Mouse (Mus musculus) hindbrain, embryonic 16.5 days (tissue): Measurements from ENCODE around the gene Cmss1. TPM values are rescaled to one million over a fixed set of nuclear protein-coding genes. Genes with fewer than 3 reads are reported as not detected.

Source experiments
- ATAC-seq: fragments of 200-750 bp; cut with Nextera tagmentation; 2 replicates; pipeline ENCODE4 v1.8.0; 2017; ENCODE audit warnings: moderate TSS enrichment, moderate library complexity
- H3K27ac ChIP-seq: fragments of 300-500 bp; sonication (generic); 2 replicates; pipeline ENCODE4 v1.5.1; 2014; ENCODE audit warnings: low read depth, mild to moderate bottlenecking, control low read depth, low read length, moderate library complexity
- H3K27me3 ChIP-seq: fragments of 300-500 bp; sonication (generic); replicated peaks from 2 replicates; pipeline ENCODE4 v1.6.1; 2014; ENCODE audit warnings: low read length; ENCODE audit not compliant: control insufficient read depth, insufficient read depth
- H3K36me3 ChIP-seq: fragments of 300-500 bp; sonication (generic); 2 replicates; pipeline ENCODE4 v1.6.1; 2014; ENCODE audit warnings: mild to moderate bottlenecking, low read length, moderate library complexity, mixed read lengths; ENCODE audit not compliant: control insufficient read depth, insufficient read depth
- H3K4me1 ChIP-seq: fragments of 300-500 bp; sonication (generic); 2 replicates; pipeline ENCODE4 v1.6.1; 2014; ENCODE audit warnings: low read depth, low read length; ENCODE audit not compliant: control insufficient read depth, insufficient read depth
- H3K4me2 ChIP-seq: fragments of 300-500 bp; sonication (generic); 2 replicates; pipeline ENCODE4 v1.6.1; 2014; ENCODE audit warnings: mild to moderate bottlenecking, low read length, control low read depth, moderate library complexity
- H3K4me3 ChIP-seq: fragments of 300-500 bp; sonication (generic); 2 replicates; pipeline ENCODE4 v1.5.1; 2014; ENCODE audit warnings: mild to moderate bottlenecking, low read length, control low read depth, moderate library complexity
- H3K9ac ChIP-seq: fragments of 300-500 bp; sonication (generic); 2 replicates; pipeline ENCODE4 v1.6.1; 2014; ENCODE audit warnings: low read depth, mild to moderate bottlenecking, control low read depth, low read length, moderate library complexity
- H3K9me3 ChIP-seq: fragments of 300-500 bp; sonication (generic); 2 replicates; pipeline ENCODE4 v1.6.1; 2014; ENCODE audit warnings: mild to moderate bottlenecking, low read length, moderate library complexity; ENCODE audit not compliant: control insufficient read depth
- whole genome bisulfite sequencing: fragments of 180-500 bp; shearing (Covaris S2); extraction: QIAGEN DNeasy Blood & Tissue Kit; methylation state at CpG from one replicate; pipeline ENCODE4 v1.1.7; 2014; 5-methylcytosine and 5-hydroxymethylcytosine counted together
- polyA plus RNA-seq: library from polyadenylated mRNA; unstranded; fragments of >200 nt; fragmentation: Nextera tagmentation; extraction: Ambion mirVana; gene quantifications from 2 replicates; pipeline ENCODE4 v1.2.1, GENCODE M21; 2015

Cmss1 gene
- polyA plus RNA-seq, 1 experiment from 2014 or later = 38.4 TPM

DNA sequence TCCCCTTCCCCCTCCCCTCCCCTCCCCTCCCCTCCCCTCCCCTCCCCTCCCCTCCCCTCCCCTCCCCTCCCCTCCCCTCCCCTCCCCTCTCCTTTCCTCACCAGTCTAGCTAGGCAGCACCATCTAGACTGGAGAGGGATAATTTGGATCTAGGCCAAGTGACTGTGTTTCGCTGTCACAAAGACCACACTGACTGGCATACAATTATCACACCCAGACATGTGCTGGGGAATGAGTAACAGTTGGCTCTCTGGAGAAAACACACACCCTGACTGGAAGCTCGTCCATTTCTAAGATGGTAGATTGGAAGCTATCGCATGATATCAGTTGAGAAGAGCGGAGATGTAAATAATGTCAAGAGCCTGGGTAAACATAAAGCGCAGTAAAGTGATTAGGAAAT, 126.9 kb downstream of the Cmss1 start:
- 0 out of 2 replicates have a peak, but pooled peaks have one; percentile 61 for ATAC-seq
- Histone ChIP-seq H3K27ac (no peak overlapping the region), H3K4me2 (no peak overlapping the region), H3K4me3 (no peak overlapping the region), H3K27me3 (no peaks in the 10 kb centered on the region), H3K36me3 (no peaks in the 10 kb centered on the region), H3K9ac (no peak overlapping the region), H3K9me3 (0 out of 2 replicates have a peak, but pooled peaks cover 2% of the 10 kb centered on the region), H3K4me1 (no peaks in the 10 kb centered on the region)
- 63% methylated on average over 5 of the region's 5 CpGs for WGBS

DNA sequence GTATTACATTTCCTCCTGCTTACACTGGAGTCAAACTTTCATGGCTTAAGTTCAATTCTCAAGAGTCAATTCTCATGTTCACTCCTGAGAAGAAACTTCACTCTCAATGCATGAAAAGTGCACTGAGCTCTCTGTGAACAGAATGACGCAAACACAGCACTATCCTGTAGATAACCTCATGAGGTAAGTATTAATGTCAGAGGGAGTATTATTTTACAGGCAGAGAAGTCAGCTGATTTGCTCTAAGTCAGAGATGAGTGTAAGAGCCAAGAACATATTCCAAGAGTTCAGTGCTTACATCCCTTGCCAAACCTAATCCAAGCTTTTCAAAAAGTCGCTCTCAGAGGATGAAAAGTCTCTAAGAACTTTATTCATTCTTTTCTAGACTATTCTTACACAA, 128.2 kb downstream of the Cmss1 start:
- H3K27ac ChIP-seq = no peak overlapping the region
- no peak overlapping the region for H3K9ac ChIP-seq
- WGBS = 95% methylated on average over 2 of the region's 2 CpGs
- no peaks in the 10 kb centered on the region for H3K36me3 ChIP-seq
- no peaks in the 10 kb centered on the region for H3K27me3 ChIP-seq
- no peak overlapping the region for H3K4me3 ChIP-seq
- no peaks in the 10 kb centered on the region for H3K4me1 ChIP-seq
- no peak overlapping the region for H3K4me2 ChIP-seq
- 0 out of 2 replicates have a peak, but pooled peaks cover 2% of the 10 kb centered on the region for H3K9me3 ChIP-seq
- ATAC-seq = no peak

DNA sequence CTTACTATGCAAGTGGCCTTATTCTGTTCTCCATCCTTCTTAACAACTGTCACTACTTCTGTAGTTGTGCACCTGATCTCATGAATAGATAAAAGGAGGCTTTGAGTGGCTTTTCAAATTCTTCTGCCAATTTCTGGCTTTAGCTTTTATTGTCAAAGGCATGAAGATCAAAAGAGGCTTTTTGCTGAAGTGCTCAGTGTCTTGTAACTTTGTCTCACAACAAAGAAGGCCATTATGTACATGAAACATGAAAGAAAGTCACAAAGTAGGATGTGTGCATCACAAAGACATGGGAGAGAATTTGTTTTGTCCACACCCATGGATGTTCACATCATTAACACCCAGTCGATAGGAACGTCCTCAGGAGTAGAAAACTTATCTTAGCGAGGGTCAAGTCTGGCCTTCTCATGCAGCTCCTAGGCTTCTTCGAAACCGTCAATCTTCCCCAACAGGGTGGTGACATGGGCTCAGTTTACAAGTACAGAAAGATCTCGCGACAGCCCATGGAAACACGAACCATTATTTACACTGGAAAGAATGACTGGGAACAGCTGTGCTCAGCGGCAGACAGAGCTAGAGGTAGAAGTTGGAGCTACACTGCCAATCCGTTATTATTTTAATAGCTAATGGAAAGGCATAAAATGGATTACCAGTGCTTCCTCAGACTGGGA, 133.1 kb downstream of the Cmss1 start:
- Histone ChIP-seq H3K4me3 (no peak overlapping the region), H3K27ac (no peak overlapping the region), H3K27me3 (no peaks in the 10 kb centered on the region), H3K9me3 (0 out of 2 replicates have a peak, but pooled peaks cover 2% of the 10 kb centered on the region), H3K4me2 (no peak overlapping the region), H3K4me1 (no peaks in the 10 kb centered on the region), H3K9ac (no peak overlapping the region), H3K36me3 (no peaks in the 10 kb centered on the region)
- 46% methylated on average over 10 of the region's 10 CpGs for WGBS
- no peak for ATAC-seq

DNA sequence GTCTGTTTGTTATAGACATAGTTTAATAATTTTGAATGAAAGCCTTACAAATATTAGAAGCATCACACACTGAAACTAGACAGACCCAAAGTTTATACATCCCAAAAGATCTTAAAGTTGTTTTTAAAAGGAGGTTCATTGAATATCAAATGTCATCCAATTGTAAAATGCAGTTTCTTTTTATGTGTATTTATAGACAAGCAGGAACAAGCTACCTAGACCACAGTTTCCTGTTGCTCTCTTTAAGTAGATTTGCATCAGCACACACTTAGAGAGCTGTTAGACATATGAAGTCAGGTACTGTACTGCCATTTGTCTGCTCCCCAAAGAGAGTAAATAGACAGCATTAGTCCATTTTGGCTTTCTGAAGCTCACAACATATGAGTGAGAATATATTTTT, 135.6 kb downstream of the Cmss1 start:
- H3K4me2 ChIP-seq = no peak overlapping the region
- 0 out of 2 replicates have a peak, but pooled peaks cover 2% of the 10 kb centered on the region for H3K9me3 ChIP-seq
- no peaks in the 10 kb centered on the region for H3K36me3 ChIP-seq
- H3K4me1 ChIP-seq = no peaks in the 10 kb centered on the region
- H3K9ac ChIP-seq = no peak overlapping the region
- H3K4me3 ChIP-seq = no peak overlapping the region
- no peaks in the 10 kb centered on the region for H3K27me3 ChIP-seq
- ATAC-seq = no peak
- H3K27ac ChIP-seq = no peak overlapping the region

DNA sequence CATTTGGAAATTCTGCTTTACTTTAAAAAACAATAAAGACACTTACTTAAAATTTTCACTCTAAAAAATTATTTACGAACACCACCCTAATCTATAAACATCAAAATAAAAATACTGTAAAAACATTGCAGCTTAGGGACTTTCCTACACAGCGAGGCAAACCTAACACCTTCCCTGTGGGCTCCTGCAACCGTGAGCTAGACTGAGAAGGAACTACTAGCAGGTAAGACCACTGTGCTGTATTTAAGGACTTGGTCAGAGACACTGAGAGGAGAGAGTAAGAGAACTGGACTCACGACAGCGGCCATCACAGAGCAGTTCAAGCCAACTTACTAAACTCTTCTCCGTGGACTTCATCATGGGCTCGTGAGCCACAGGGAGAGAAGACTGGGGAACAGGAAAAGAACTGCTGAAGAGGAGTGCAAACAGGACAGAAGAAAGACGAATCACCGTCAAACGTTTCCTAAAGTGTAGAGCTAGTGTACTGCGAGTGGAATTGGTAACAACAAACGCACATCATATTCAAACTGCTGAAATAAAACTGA, 136.3 kb downstream of the Cmss1 start:
- WGBS = 92% methylated on average over 12 of the region's 12 CpGs
- no peaks in the 10 kb centered on the region for H3K27me3 ChIP-seq
- H3K4me1 ChIP-seq = no peaks in the 10 kb centered on the region
- ATAC-seq = no peak
- H3K4me3 ChIP-seq = no peak overlapping the region
- H3K9ac ChIP-seq = no peak overlapping the region
- H3K27ac ChIP-seq = no peak overlapping the region
- H3K4me2 ChIP-seq = no peak overlapping the region
- no peaks in the 10 kb centered on the region for H3K9me3 ChIP-seq
- H3K36me3 ChIP-seq = no peaks in the 10 kb centered on the region

DNA sequence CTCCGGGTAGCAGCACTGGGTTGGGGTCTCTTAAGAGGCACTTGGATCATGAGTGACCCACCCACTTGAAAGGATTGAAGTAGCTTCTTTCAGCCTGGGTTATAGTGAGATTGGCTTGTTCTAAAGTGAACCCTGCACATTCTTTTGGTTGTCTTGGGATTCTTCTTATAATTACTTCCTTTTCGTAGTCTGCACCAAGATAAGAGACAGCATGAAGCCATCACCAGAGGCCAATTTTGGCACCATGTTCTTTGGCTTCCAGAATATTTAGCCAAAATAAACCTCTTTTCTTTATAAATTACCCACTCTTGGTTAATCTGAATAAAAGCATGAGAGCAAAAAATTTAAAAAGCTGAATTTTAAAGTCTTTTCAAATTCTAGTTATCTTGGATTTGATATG, 136.8 kb downstream of the Cmss1 start:
- Histone ChIP-seq H3K27me3 (no peaks in the 10 kb centered on the region), H3K9me3 (no peaks in the 10 kb centered on the region), H3K9ac (no peak overlapping the region), H3K36me3 (no peaks in the 10 kb centered on the region), H3K4me3 (no peak overlapping the region), H3K4me1 (no peaks in the 10 kb centered on the region), H3K4me2 (no peak overlapping the region), H3K27ac (no peak overlapping the region)
- no peak for ATAC-seq
- WGBS = 78% methylated on average over 2 of the region's 2 CpGs

DNA sequence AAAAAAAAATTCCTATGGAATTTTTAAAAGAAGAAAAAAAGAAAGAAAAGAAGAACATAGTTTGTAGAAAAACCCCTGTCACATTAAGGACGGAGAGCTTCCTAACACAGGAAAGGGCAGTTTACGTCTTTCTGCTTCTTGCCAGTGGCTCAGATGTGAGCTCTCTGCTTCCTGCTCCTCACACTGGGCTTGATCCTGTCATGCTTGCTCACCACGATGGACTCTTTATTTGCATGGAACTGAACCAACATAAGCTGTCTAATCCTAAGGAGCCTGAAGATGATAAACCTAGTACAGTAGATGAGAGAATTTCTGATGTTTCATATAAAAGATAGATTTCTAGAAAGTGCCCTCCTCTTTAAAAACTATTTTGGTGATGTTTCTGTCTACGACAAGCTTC, 137.4 kb downstream of the Cmss1 start:
- Histone ChIP-seq H3K4me1 (no peaks in the 10 kb centered on the region), H3K4me3 (no peak overlapping the region), H3K9me3 (no peaks in the 10 kb centered on the region), H3K4me2 (no peak overlapping the region), H3K27ac (no peak overlapping the region), H3K27me3 (no peaks in the 10 kb centered on the region), H3K9ac (no peak overlapping the region), H3K36me3 (no peaks in the 10 kb centered on the region)
- no peak for ATAC-seq
- 81% methylated on average over 4 of the region's 4 CpGs for WGBS

DNA sequence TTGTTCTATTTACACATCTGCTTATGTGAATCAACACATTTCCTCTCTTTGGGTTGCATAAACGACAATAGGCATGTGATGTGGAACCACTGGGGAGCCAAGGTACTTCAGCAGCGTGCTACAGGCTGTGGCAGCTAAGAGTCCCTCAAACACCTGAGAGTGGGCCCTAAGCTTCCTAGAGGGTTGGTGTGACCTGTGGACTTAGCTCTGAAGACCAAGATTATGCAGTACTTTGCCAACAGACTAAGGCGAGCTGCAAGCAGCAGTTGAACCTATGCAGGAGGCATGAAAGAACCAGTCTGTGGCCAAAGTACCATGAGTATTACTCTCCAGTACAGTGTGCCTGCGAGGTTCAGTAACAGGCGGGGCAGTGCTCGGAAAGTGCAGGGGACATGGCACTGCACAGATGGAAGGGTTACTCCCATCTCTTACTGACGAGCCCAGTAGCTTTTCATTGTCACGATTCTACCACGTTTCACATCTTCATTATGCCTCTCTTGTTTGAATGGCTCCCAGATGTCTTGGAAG, 141.2 kb downstream of the Cmss1 start:
- Histone ChIP-seq H3K27me3 (no peaks in the 10 kb centered on the region), H3K36me3 (no peaks in the 10 kb centered on the region), H3K9me3 (no peaks in the 10 kb centered on the region), H3K9ac (no peak overlapping the region), H3K4me1 (no peaks in the 10 kb centered on the region), H3K4me3 (no peak overlapping the region), H3K27ac (no peak overlapping the region), H3K4me2 (no peak overlapping the region)
- no peak for ATAC-seq
- 89% methylated on average over 9 of the region's 9 CpGs for WGBS

DNA sequence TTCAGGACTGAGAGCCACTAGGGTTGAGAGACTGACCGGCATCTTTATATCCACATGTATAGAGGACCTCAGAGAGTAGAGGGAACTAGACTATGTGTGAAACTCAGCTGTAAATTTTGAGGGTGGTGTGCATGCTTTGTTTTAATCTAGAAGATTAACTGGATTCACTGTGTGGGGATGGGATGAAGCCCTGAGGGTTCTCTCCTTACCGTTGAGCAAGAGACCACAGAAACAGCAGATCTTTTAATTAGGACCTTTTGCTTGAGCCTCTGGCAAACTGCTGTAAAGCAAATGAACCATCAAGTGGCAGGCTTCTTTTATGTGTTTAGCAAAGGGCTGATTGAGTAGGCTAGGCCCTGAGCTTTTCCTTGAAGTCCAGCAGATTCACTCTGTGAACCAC, 150.7 kb downstream of the Cmss1 start:
- Histone ChIP-seq H3K4me3 (no peak overlapping the region), H3K9ac (no peak overlapping the region), H3K9me3 (no peaks in the 10 kb centered on the region), H3K36me3 (no peaks in the 10 kb centered on the region), H3K4me2 (no peak overlapping the region), H3K4me1 (no peaks in the 10 kb centered on the region), H3K27me3 (no peaks in the 10 kb centered on the region), H3K27ac (no peak overlapping the region)
- ATAC-seq = no peak
- 62% methylated on average over 2 of the region's 2 CpGs for WGBS
